Mouse (Mus musculus) heart, adult 2 months (tissue): ENCODE measurements around the gene Dhx29. TPM values are rescaled to one million over a fixed set of nuclear protein-coding genes. Genes with fewer than 3 reads are reported as not detected.

Experiments used
- DNase-seq, 2 experiments: peaks; one replicate each; pipeline ENCODE4 v3.0.0; 2021
- H3K27ac ChIP-seq: fragments of 200-600 bp; 2 replicates; pipeline ENCODE4 v1.8.1; 2022
- H3K27me3 ChIP-seq: fragments of 200-500 bp; 2 replicates; pipeline ENCODE4 v1.6.1; 2012; ENCODE audit warnings: mild to moderate bottlenecking, low read length, inconsistent platforms, mixed read lengths; ENCODE audit not compliant: control insufficient read depth, insufficient read depth
- H3K36me3 ChIP-seq: fragments of 200-500 bp; 2 replicates; pipeline ENCODE4 v1.6.1; 2012; ENCODE audit warnings: low read length, inconsistent platforms; ENCODE audit not compliant: control insufficient read depth, insufficient read depth
- H3K4me1 ChIP-seq: fragments of 200-500 bp; 2 replicates; pipeline ENCODE4 v1.6.1; 2011; ENCODE audit warnings: low read length; ENCODE audit not compliant: control insufficient read depth, insufficient read depth
- H3K4me3 ChIP-seq: fragments of 200-600 bp; 2 replicates; pipeline ENCODE4 v1.8.1; 2022
- H3K79me2 ChIP-seq: fragments of 200-500 bp; replicated peaks from 2 replicates; pipeline ENCODE4 v1.6.1; 2012; ENCODE audit warnings: mild to moderate bottlenecking, inconsistent platforms, low read length, moderate library complexity, mixed read lengths; ENCODE audit not compliant: control insufficient read depth, insufficient read depth
- H3K9ac ChIP-seq: fragments of 200-500 bp; 2 replicates; pipeline ENCODE4 v1.6.1; 2012; ENCODE audit warnings: low read depth, mild to moderate bottlenecking, control low read depth, inconsistent platforms, low read length, mixed read lengths
- CTCF ChIP-seq: fragments of 200-600 bp; IDR thresholded peaks from 2 replicates; pipeline ENCODE4 v1.8.1; 2022; ENCODE audit warnings: antibody characterized with exemption, mild to moderate bottlenecking, moderate library complexity
- EP300 ChIP-seq: fragments of 200-500 bp; IDR thresholded peaks from 2 replicates; pipeline ENCODE4 v1.6.1; 2011; ENCODE audit warnings: low read depth, low read length, control low read depth; ENCODE audit not compliant: insufficient read depth
- POLR2A ChIP-seq: fragments of 200-500 bp; IDR thresholded peaks from 2 replicates; pipeline ENCODE4 v1.6.1; 2011; ENCODE audit warnings: mild to moderate bottlenecking, low read depth, low read length, control low read depth; ENCODE audit not compliant: insufficient read depth
- WGBS: fragments of 180-500 bp; shearing (Covaris S2); methylation state at CpG from one replicate; pipeline ENCODE4 v1.1.7; 2018; 5-methylcytosine and 5-hydroxymethylcytosine counted together
- intact Hi-C: fragments of 180-260 bp; cut with DNase I; formaldehyde crosslinking; loops from one replicate; pipeline ENCODE4 v1.15.1; 2025
- polyA plus RNA-seq: library from polyadenylated mRNA; depleted of rRNA; stranded (reverse); fragments of >200 nt; gene quantifications from 2 replicates; pipeline ENCODE4 v1.2.3, GENCODE M21; 2012
- total RNA-seq, 2 experiments: library from RNA; stranded (reverse); gene quantifications; 2 replicates each; pipeline ENCODE4 v1.2.3; 2021

The Dhx29 gene
- total and polyA plus RNA-seq, 3 experiments: 3.3 to 15.7 (median 14.2) TPM

DNA sequence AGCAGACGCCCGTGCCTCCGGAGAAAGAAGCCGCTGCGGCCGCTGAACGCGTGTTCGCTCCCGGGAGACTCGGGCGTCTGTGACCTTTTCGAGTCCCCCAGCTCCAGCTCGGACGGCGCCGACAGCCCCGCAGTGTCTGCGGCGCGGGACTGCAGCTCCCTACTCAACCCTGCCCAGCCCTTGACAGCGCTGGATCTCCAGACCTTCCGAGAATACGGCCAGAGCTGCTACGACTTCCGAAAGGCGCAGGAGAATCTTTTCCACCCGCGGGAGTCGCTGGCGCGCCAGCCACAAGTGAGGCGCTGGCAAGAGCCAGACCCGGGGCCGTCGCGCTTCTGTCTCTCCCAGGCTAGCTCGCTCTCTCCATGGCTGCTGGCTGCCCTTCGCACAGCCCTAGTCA, 60.7 kb downstream of the Dhx29 start:
- Histone ChIP-seq H3K4me3 (peak overlapping the region; percentile 50), H3K79me2 (no peaks in the 10 kb centered on the region), H3K9ac (peak overlapping the region; percentile 44; the same call in 1 of the 2 replicates), H3K27ac (no peak overlapping the region), H3K36me3 (no peaks in the 10 kb centered on the region), H3K27me3 (peaks cover 16% of the 10 kb centered on the region), H3K4me1 (peaks cover 2% of the 10 kb centered on the region; the same call in 1 of the 2 replicates)
- WGBS: under 1% methylated on average over 39 of the region's 39 CpGs
- intact Hi-C loops: loop anchor here (2.0 to 5.0 kb wide), 2 partner anchors 47 to 61 kb away; partner anchors contain the start of genes Cdc20b, Dhx29 and Mtrex
- no peak for TF ChIP-seq POLR2A
- no peak for TF ChIP-seq EP300
- no peak for TF ChIP-seq CTCF
- DNase-seq: no peak

GRCm38 (mm10) chr13:112988866-112989265, 61.6 kb downstream of the Dhx29 start:
- whole genome bisulfite sequencing: 3% methylated on average over 19 of the region's 19 CpGs
- intact Hi-C loops: loop anchor here (5.0 kb wide), 1 partner anchor 62 kb away; the partner anchor contains the start of genes Dhx29 and Mtrex
- H3K4me3 ChIP-seq: no peak overlapping the region
- no peak for TF ChIP-seq CTCF
- TF ChIP-seq EP300: no peak
- TF ChIP-seq POLR2A: no peak
- peaks cover 2% of the 10 kb centered on the region; the same call in 1 of the 2 replicates for H3K4me1 ChIP-seq
- DNase-seq: no peak
- no peaks in the 10 kb centered on the region for H3K79me2 ChIP-seq
- peaks cover 23% of the 10 kb centered on the region for H3K27me3 ChIP-seq
- no peak overlapping the region for H3K27ac ChIP-seq
- H3K9ac ChIP-seq: no peak overlapping the region
- H3K36me3 ChIP-seq: no peaks in the 10 kb centered on the region

GRCm38 (mm10) chr13:112989541-112989940, 62.3 kb downstream of the Dhx29 start:
- intact Hi-C loops: loop anchor here (5.0 kb wide), 1 partner anchor 62 kb away; the partner anchor contains the start of genes Dhx29 and Mtrex
- Histone ChIP-seq H3K27me3 (peaks cover 26% of the 10 kb centered on the region), H3K27ac (no peak overlapping the region), H3K4me3 (no peak overlapping the region), H3K36me3 (no peaks in the 10 kb centered on the region), H3K4me1 (peaks cover 2% of the 10 kb centered on the region; the same call in 1 of the 2 replicates), H3K9ac (no peak overlapping the region), H3K79me2 (no peaks in the 10 kb centered on the region)
- TF ChIP-seq POLR2A: no peak
- TF ChIP-seq CTCF: no peak
- WGBS: 1% methylated on average over 23 of the region's 23 CpGs
- DNase-seq: no peak

GRCm38 (mm10) chr13:112990346-112990745, 63.1 kb downstream of the Dhx29 start:
- Histone ChIP-seq H3K36me3 (no peaks in the 10 kb centered on the region), H3K4me1 (peaks cover 2% of the 10 kb centered on the region; the same call in 1 of the 2 replicates), H3K9ac (no peak overlapping the region), H3K79me2 (no peaks in the 10 kb centered on the region), H3K4me3 (no peak overlapping the region), H3K27ac (no peak overlapping the region), H3K27me3 (peaks cover 28% of the 10 kb centered on the region)
- TF ChIP-seq POLR2A (no peak), CTCF (no peak), EP300 (no peak)
- intact Hi-C loops: no loop called here
- 14% methylated on average over 4 of the region's 4 CpGs for WGBS
- no peak for DNase-seq

DNA sequence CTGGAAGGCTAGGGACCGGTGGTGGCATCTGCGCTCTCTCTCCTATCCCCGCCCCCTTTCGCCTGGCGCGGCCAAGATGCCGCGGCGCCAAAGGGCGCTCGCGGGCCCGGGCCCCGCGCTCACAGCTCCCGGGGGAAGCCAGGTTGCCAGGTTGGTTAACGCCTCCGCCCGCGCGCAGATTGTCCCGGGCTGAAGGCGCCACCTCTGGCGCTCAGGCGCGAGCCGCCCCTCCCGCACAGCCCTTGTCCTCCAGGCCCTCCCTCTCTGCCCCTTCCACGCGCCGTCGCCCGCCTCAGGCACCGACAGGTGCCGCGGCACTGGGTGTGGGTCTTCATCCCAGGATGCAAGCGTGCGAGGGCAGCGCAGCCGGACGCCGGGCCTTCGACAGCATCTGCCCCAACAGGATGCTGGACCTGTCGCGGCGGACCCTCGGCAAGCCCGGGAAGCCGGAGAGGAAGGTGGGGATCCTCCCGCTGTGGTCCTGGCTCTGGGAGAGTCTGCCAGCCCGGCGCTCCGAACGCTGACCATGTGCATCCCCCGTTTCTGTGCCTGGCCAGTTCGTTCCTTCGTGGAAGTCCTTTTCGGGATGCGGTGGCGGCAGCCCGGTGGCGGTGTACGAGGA, 66.4 kb downstream of the Dhx29 start, which contains the start of gene Mcidas:
Mcidas (plus strand) TSS at position 315 of the 622 bp plus-strand sequence.
- Histone ChIP-seq H3K36me3 (no peaks in the 10 kb centered on the region), H3K4me1 (peaks cover 2% of the 10 kb centered on the region; the same call in 1 of the 2 replicates), H3K27me3 (peaks cover 39% of the 10 kb centered on the region), H3K27ac (no peak within 1 kb of the TSS), H3K9ac (no peak within 1 kb of the TSS), H3K4me3 (no peak within 1 kb of the TSS), H3K79me2 (no peaks in the 10 kb centered on the region)
- no peak for TF ChIP-seq EP300
- TF ChIP-seq CTCF: no peak
- no peak for TF ChIP-seq POLR2A
- peak in 1 of 2 experiments; percentile 27 for DNase-seq
- intact Hi-C loops: no loop called here
- 1% methylated on average over 62 of the region's 63 CpGs for WGBS

DNA sequence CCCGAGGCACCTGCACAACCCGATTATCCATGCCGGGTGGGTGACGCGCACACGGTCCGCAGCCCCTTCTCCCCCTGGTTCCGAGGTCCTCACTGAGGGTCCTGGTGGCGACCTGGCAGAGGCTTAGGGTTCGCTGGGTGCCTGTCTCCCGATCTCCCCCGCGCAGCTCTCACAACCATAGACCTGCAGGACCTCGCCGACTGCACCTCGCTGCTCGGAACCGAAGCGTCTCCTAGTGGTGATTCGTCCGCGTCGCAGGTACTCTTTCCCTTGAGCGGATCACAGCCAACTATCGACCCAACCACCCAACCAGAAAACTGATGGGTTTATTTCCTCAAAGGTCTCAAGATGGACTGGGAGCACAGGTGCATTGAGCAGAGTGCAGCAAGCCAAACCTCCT, 66.9 kb downstream of the Dhx29 start:
- Histone ChIP-seq H3K36me3 (no peaks in the 10 kb centered on the region), H3K9ac (no peak overlapping the region), H3K4me1 (no peaks in the 10 kb centered on the region), H3K27me3 (peaks cover 37% of the 10 kb centered on the region), H3K4me3 (no peak overlapping the region), H3K79me2 (no peaks in the 10 kb centered on the region), H3K27ac (no peak overlapping the region)
- DNase-seq: peak in 1 of 2 experiments; percentile 41
- TF ChIP-seq EP300 (no peak), CTCF (peak; percentile 68), POLR2A (no peak)
- intact Hi-C loops: no loop called here
- 2% methylated on average over 25 of the region's 25 CpGs for WGBS
